8 mouse cellular contexts compared by ENCODE assay signal in genomic region chr1:127775206-127775720, GRCm38 (mm10). TPM values are rescaled to one million over a fixed set of nuclear protein-coding genes. Genes with fewer than 3 reads are reported as not detected.
DNase-seq lines count a peak whose midpoint lies in the region; ATAC-seq and TF ChIP-seq lines count a peak whose summit lies in the region.

No protein-coding gene starts in this region.

- H3K4me1 ChIP-seq in lung, adult 2 months (ENCODE audit: control insufficient read depth, insufficient read depth, low read length) = peaks cover 11% of the 10 kb centered on the region
- H3K4me1 ChIP-seq in embryonic facial prominence, embryonic 13.5 days = peaks cover 17% of the 10 kb centered on the region
- H3K4me1 ChIP-seq in intestine, embryonic 15.5 days (replicated peaks) = no peaks in the 10 kb centered on the region

- 7% methylated on average over 10 of the region's 10 CpGs for WGBS in lung, adult 2 months
- WGBS in embryonic facial prominence, embryonic 13.5 days = 10% methylated on average over 10 of the region's 10 CpGs
- 6% methylated on average over 10 of the region's 10 CpGs for WGBS in intestine, embryonic 15.5 days

- no peak for TF ChIP-seq CTCF in lung, adult 2 months (IDR thresholded peaks at IDR 0.05; ENCODE audit: insufficient read depth, low read length)

- peak overlapping the region; percentile 42 for H3K4me3 ChIP-seq in lung, adult 2 months (replicated peaks; ENCODE audit: extremely low read depth, low read depth, low read length)
- H3K4me3 ChIP-seq in embryonic facial prominence, embryonic 13.5 days = peak overlapping the region; percentile 85
- H3K4me3 ChIP-seq in intestine, embryonic 15.5 days (replicated peaks) = peak overlapping the region; percentile 81
- H3K4me3 ChIP-seq in myocyte = peak overlapping the region; percentile 95

- H3K27ac ChIP-seq in embryonic facial prominence, embryonic 13.5 days = no peak overlapping the region
- H3K27ac ChIP-seq in intestine, embryonic 15.5 days = no peak overlapping the region

- DNase-seq in lung, adult 2 months = no peak
- DNase-seq in lung, adult 18-20 months = no peak
- no peak for DNase-seq in layer of hippocampus, adult 11-12 months (ENCODE audit: low spot score)
- no peak for DNase-seq in ovary, adult 18-20 months (ENCODE audit: low spot score)
- DNase-seq in Muller cell, postnatal 12 days (ENCODE audit: inconsistent ontology term) = no peak

- ATAC-seq in embryonic facial prominence, embryonic 13.5 days (ENCODE audit: insufficient number of reproducible peaks, insufficient read depth, low FRiP score, low TSS enrichment, low read depth) = no peak
- no peak for ATAC-seq in intestine, embryonic 15.5 days

- peak overlapping the region; percentile 94 for H3K9ac ChIP-seq in embryonic facial prominence, embryonic 13.5 days
- peak overlapping the region; percentile 87; the same call in 1 of the 2 replicates for H3K9ac ChIP-seq in intestine, embryonic 15.5 days

- H3ac ChIP-seq in myocyte (ENCODE audit: control insufficient read depth, insufficient read length) = peak overlapping the region; percentile 89

- no peaks in the 10 kb centered on the region for H3K9me3 ChIP-seq in embryonic facial prominence, embryonic 13.5 days
- no peaks in the 10 kb centered on the region for H3K9me3 ChIP-seq in intestine, embryonic 15.5 days

- peaks cover 72% of the 10 kb centered on the region for H3K79me2 ChIP-seq in myocyte (ENCODE audit: control insufficient read depth, insufficient read depth)

- H3K27me3 ChIP-seq in embryonic facial prominence, embryonic 13.5 days = no peaks in the 10 kb centered on the region
- H3K27me3 ChIP-seq in intestine, embryonic 15.5 days (replicated peaks) = no peaks in the 10 kb centered on the region
- no peaks in the 10 kb centered on the region for H3K27me3 ChIP-seq in myocyte (ENCODE audit: control insufficient read depth, insufficient read depth, insufficient read length)

- H3K4me2 ChIP-seq in embryonic facial prominence, embryonic 13.5 days = peak overlapping the region; percentile 78
- H3K4me2 ChIP-seq in intestine, embryonic 15.5 days (replicated peaks) = peak overlapping the region; percentile 59
- peak overlapping the region; percentile 90 for H3K4me2 ChIP-seq in myocyte (ENCODE audit: low read depth)

- 0 out of 2 replicates have a peak, but pooled peaks cover 6% of the 10 kb centered on the region for H3K36me3 ChIP-seq in embryonic facial prominence, embryonic 13.5 days
- H3K36me3 ChIP-seq in intestine, embryonic 15.5 days = no peaks in the 10 kb centered on the region
- H3K36me3 ChIP-seq in myocyte (ENCODE audit: control insufficient read depth, insufficient read depth) = no peaks in the 10 kb centered on the region

- no peak for TF ChIP-seq POLR2A in lung, adult 2 months (IDR thresholded peaks at IDR 0.05; ENCODE audit: borderline replicate concordance, extremely low read depth, low read depth, low read length)
- no peak for TF ChIP-seq POLR2A in myocyte (IDR thresholded peaks at IDR 0.05; ENCODE audit: insufficient read length, low read depth)

TF ChIP-seq in myocyte, 11 proteins besides CTCF, POLR2A, EP300 and RAD21:
- TF ChIP-seq E2F4 (IDR thresholded peaks at IDR 0.05; ENCODE audit: insufficient read depth) (no peak), TCF3 (IDR thresholded peaks at IDR 0.05; ENCODE audit: insufficient read length, low read depth) (no peak), MYOD1 (IDR thresholded peaks at IDR 0.05; ENCODE audit: control insufficient read depth in 1 of 3, insufficient read length in 2 of 3, low read depth in 2 of 3) (no peak), POLR2AphosphoS2 (IDR thresholded peaks at IDR 0.05; ENCODE audit: insufficient read length, low read depth) (no peak), REST (IDR thresholded peaks at IDR 0.05; ENCODE audit: insufficient read depth, insufficient read length) (no peak), MAX (IDR thresholded peaks at IDR 0.05; ENCODE audit: low read depth) (no peak), TCF12 (IDR thresholded peaks at IDR 0.05; ENCODE audit: insufficient read depth, poor library complexity, severe bottlenecking) (no peak)

RNA-seq across cellular contexts. Expression of gene Ccnt2, which starts 1.3 kb away (rescaled TPM):
- 21.4 and 27.6 TPM in 2 replicates for polyA plus RNA-seq in lung, adult 2 months (2012; rRNA removed)
- polyA plus RNA-seq in embryonic facial prominence, embryonic 13.5 days (2015; fragmentation: Nextera tagmentation; extraction: Ambion mirVana) = 100 and 109 TPM in 2 replicates
- 57.1 and 57.7 TPM in 2 replicates for polyA plus RNA-seq in intestine, embryonic 15.5 days (2015; fragmentation: Nextera tagmentation; extraction: Ambion mirVana)
- 9.0 TPM for polyA plus RNA-seq in myocyte (2012; fragmentation: generic; extraction: Trizol)

RNA-seq across cellular contexts. Expression of gene Acmsd, which starts 46.0 kb away (rescaled TPM):
- polyA plus RNA-seq in lung, adult 2 months (2012; rRNA removed) = 0.05 TPM in 1 of 2 replicates, not detected in the other
- 0.17 TPM in 1 of 2 replicates, not detected in the other for polyA plus RNA-seq in embryonic facial prominence, embryonic 13.5 days (2015; fragmentation: Nextera tagmentation; extraction: Ambion mirVana)
- polyA plus RNA-seq in intestine, embryonic 15.5 days (2015; fragmentation: Nextera tagmentation; extraction: Ambion mirVana) = 0.15 and 0.28 TPM in 2 replicates
- not detected for polyA plus RNA-seq in myocyte (2012; fragmentation: generic; extraction: Trizol)

Comparison
In these comparisons a context has a peak if more than half of its experiments do, and no peak if none do; other contexts are left out.
1. H3K4me3 ChIP-seq: peak in every context shown above with its lines; median percentile 95 in myocyte; 85 in embryonic facial prominence, embryonic 13.5 days; 81 in intestine, embryonic 15.5 days; 42 in lung, adult 2 months.